Mouse (Mus musculus) embryonic stem cell, embryonic (primary cell): Measurements from ENCODE around the gene Gm3033.
"Not testable (repeated sequence)": the region's sequence is repeated elsewhere in the genome, so short reads cannot be mapped to it uniquely, and the experiment has no call there.

Source experiments
- CTCF ChIA-PET, 4 experiments: fragments of 300-600 bp in 2 of 4; fragments of 350-600 bp in 2 of 4; sonication (Branson Sonifier 250); formaldehyde crosslinking; loops; one replicate each; lab custom pipeline; 2022; ENCODE audit warnings: inconsistent platforms in 2 of 4; lab: Charles Lee
- POLR2A ChIA-PET, 4 experiments: fragments of 300-600 bp in 2 of 4; fragments of 350-600 bp in 2 of 4; sonication (Branson Sonifier 250); formaldehyde crosslinking; loops; one replicate each; lab custom pipeline; 2022; ENCODE audit warnings: antibody characterized with exemption in 4 of 4, inconsistent platforms in 1 of 4; lab: Charles Lee

Gene Gm3033

DNA sequence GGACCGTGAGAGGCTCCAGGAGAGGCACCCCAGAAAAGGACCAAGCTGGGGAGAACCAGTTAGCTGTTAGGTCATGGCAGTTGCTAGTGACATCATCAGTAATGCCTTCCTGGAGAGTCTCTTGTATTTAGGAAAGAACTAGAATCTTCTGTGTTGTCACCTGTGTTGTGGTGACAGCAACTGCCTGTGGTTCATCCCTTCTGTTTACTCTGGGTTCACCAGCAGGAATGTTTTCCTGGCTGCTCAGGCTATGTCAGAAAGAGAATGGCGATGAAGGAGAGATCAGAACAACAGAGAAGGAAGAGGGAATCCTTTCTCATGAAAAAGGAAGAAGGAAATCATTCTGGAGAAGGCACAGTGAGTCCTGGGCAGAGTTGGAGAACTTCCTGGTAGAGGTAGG lies at the start of gene Gm3033:
Gm3033 (plus strand) TSS at position 301 of the 400 bp plus-strand sequence.
- POLR2A ChIA-PET, CTCF ChIA-PET: not testable (repeated sequence)

DNA sequence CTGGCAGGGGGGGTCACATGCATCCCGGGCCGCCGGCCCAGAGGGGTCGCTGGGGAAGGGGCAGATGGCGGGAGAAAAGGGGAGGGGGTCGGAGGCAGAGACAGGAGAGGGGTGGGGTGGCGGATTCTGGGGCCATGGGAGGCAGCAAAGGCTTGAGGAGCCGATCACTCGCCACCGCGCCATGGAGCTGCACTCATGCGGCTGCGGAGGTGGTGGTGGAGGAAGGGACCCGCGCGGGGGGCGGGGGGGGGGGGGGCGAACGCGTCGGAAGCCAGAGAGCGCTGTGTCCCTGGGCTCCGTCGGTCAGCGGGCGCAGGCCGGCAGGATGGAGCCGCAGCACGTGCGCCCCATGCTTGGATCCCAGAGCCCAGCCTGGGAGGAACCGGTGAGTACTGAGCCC lies 36.3 kb upstream of the Gm3033 start, which contains the start of gene Gm3002:
Gm3002 (plus strand) TSS at position 301 of the 400 bp plus-strand sequence.
- POLR2A ChIA-PET, CTCF ChIA-PET: not testable (repeated sequence)

DNA sequence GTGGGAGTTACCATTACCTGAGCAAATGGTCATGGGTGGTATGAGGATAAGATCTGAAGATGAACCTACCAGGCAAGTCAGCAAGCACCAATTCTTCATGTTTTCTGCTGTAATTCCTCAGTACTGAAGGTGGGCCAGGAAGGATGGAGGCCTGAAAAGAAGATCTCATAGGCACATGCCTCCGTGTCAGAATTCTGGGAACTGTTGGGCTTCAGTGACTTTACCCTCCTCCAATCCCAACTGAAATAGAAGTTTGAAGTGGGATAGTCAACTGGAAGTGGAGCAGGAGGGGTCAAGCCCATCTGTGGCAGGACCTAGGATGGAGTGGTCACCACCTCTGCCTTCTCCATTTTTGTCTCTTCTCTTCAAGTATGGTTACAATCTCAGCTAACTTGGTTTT lies 37.8 kb downstream of the Gm3033 start, which contains the start of gene Gm2916:
Gm2916 (plus strand) TSS at position 301 of the 400 bp plus-strand sequence.
- POLR2A ChIA-PET, CTCF ChIA-PET: not testable (repeated sequence)
